In genomic region chr4:114542136-114542535, GRCm38 (mm10) we compare ENCODE assay signal across 30 mouse cellular contexts.
A peak's percentile ranks its signal among the peaks of the same experiment; 100 is the strongest.
DNase-seq lines count a peak whose midpoint lies in the region; ATAC-seq and TF ChIP-seq lines count a peak whose summit lies in the region.
"Had no signal": no experiment of that assay in that cellular context is flagged by ENCODE, and none has a peak within 500 bp of the region (broad histone marks: within the 10 kb centered on the region; RNA-seq: fewer than 3 reads in every experiment).

No protein-coding gene starts in this region.

- H3K36me3 ChIP-seq in kidney, adult 2 months (ENCODE audit: control insufficient read depth, insufficient read depth, low read length), result no peaks in the 10 kb centered on the region
- H3K36me3 ChIP-seq in embryonic facial prominence, embryonic 14.5 days (ENCODE audit: control insufficient read depth, insufficient read depth, low read length), result no peaks in the 10 kb centered on the region
- H3K36me3 ChIP-seq: forebrain, embryonic 15.5 days; heart, embryonic 12.5 days; hindbrain, embryonic 15.5 days; kidney, embryonic 15.5 days; limb, embryonic 13.5 days; lung, embryonic 15.5 days; midbrain, embryonic 12.5 days; neural tube, embryonic 12.5 days; stomach, embryonic 15.5 days had no signal

- DNase-seq in kidney, adult 2 months, result peak; percentile 57
- DNase-seq in kidney, postnatal 14 days, result no peak
- peak; percentile 8 for DNase-seq in 3T3-L1 (ENCODE audit: low read depth, low spot score)
- DNase-seq in Muller cell, postnatal 12 days (ENCODE audit: inconsistent ontology term), result peak; percentile 37
- peak; percentile 51 for DNase-seq in embryonic facial prominence, embryonic 14.5 days (ENCODE audit: low spot score)
- DNase-seq in thymus, postnatal 36 days, result no peak
- DNase-seq: adrenal gland, postnatal 25 days; cerebellum, adult 11-12 months; cerebellum, adult 9-11 months; embryo, embryonic 11 days; gastrocnemius, adult 2 months; gastrocnemius, postnatal 36 days; heart, postnatal 4 days; kidney, postnatal 4 days; right cerebral cortex, postnatal 14 days; thymus, adult 18-20 months; thymus, postnatal 4 days had no signal

- WGBS in kidney, adult 2 months, result 34% methylated on average over 4 of the region's 4 CpGs
- WGBS in embryonic facial prominence, embryonic 14.5 days, result 36% methylated on average over 4 of the region's 4 CpGs

- no peak for TF ChIP-seq POLR2A in kidney, adult 2 months (IDR thresholded peaks at IDR 0.05; ENCODE audit: low read depth, low read length)

- H3K27me3 ChIP-seq in kidney, adult 2 months (replicated peaks; ENCODE audit: control insufficient read depth, insufficient read depth, low read length), result no peaks in the 10 kb centered on the region
- no peaks in the 10 kb centered on the region for H3K27me3 ChIP-seq in embryonic facial prominence, embryonic 14.5 days (replicated peaks; ENCODE audit: control insufficient read depth, insufficient read depth, low read length)
- H3K27me3 ChIP-seq: forebrain, embryonic 15.5 days; hindbrain, embryonic 15.5 days; kidney, embryonic 15.5 days; lung, embryonic 15.5 days; midbrain, embryonic 12.5 days; neural tube, embryonic 12.5 days; stomach, embryonic 15.5 days had no signal

- no peak for TF ChIP-seq CTCF in kidney, adult 2 months (conservative IDR thresholded peaks at IDR 0.05; ENCODE audit: insufficient read depth, insufficient read length, low read depth, low read length)

- H3K4me3 ChIP-seq in kidney, adult 2 months (ENCODE audit: insufficient read depth, low read depth, low read length), result no peak overlapping the region
- H3K4me3 ChIP-seq in embryonic facial prominence, embryonic 14.5 days (ENCODE audit: low read depth, low read length), result no peak overlapping the region
- H3K4me3 ChIP-seq: forebrain, embryonic 15.5 days; gastrocnemius, adult 2 months; heart, embryonic 12.5 days; hindbrain, embryonic 15.5 days; kidney, embryonic 15.5 days; limb, embryonic 13.5 days; lung, embryonic 15.5 days; midbrain, embryonic 12.5 days; myocyte; neural tube, embryonic 12.5 days; stomach, embryonic 15.5 days had no signal

- no peak overlapping the region for H3K4me2 ChIP-seq in embryonic facial prominence, embryonic 14.5 days (ENCODE audit: low read depth, low read length)
- H3K4me2 ChIP-seq: forebrain, embryonic 15.5 days; heart, embryonic 12.5 days; hindbrain, embryonic 15.5 days; kidney, embryonic 15.5 days; limb, embryonic 13.5 days; liver, embryonic 11.5 days; lung, embryonic 15.5 days; midbrain, embryonic 12.5 days; neural tube, embryonic 12.5 days; stomach, embryonic 15.5 days had no signal

- peaks cover 24% of the 10 kb centered on the region for H3K4me1 ChIP-seq in kidney, adult 2 months (ENCODE audit: control insufficient read depth, insufficient read depth, low read length)
- no peaks in the 10 kb centered on the region; the same call in 1 of the 2 replicates for H3K4me1 ChIP-seq in embryonic facial prominence, embryonic 14.5 days (ENCODE audit: control insufficient read depth, insufficient read depth, low read length)
- H3K4me1 ChIP-seq: forebrain, embryonic 15.5 days; heart, embryonic 12.5 days; hindbrain, embryonic 15.5 days; midbrain, embryonic 12.5 days; neural tube, embryonic 12.5 days; stomach, embryonic 15.5 days had no signal

- H3K9me3 ChIP-seq in embryonic facial prominence, embryonic 14.5 days (ENCODE audit: control insufficient read depth, low read length), result no peaks in the 10 kb centered on the region
- H3K9me3 ChIP-seq: forebrain, embryonic 15.5 days; heart, embryonic 12.5 days; hindbrain, embryonic 15.5 days; kidney, embryonic 15.5 days; limb, embryonic 13.5 days; lung, embryonic 15.5 days; midbrain, embryonic 12.5 days; neural tube, embryonic 12.5 days; stomach, embryonic 15.5 days had no signal

- H3K27ac ChIP-seq in kidney, adult 2 months (ENCODE audit: insufficient read depth, low read depth, low read length), result no peak overlapping the region
- no peak overlapping the region for H3K27ac ChIP-seq in embryonic facial prominence, embryonic 14.5 days (replicated peaks; ENCODE audit: low read depth, low read length)
- H3K27ac ChIP-seq: forebrain, embryonic 15.5 days; gastrocnemius, adult 2 months; hindbrain, embryonic 15.5 days; kidney, embryonic 15.5 days; limb, embryonic 13.5 days; lung, embryonic 15.5 days; midbrain, embryonic 12.5 days; neural tube, embryonic 12.5 days; stomach, embryonic 15.5 days had no signal

- no peak overlapping the region for H3K9ac ChIP-seq in embryonic facial prominence, embryonic 14.5 days (ENCODE audit: low read depth, low read length)
- H3K9ac ChIP-seq: forebrain, embryonic 15.5 days; heart, embryonic 12.5 days; hindbrain, embryonic 15.5 days; kidney, embryonic 15.5 days; limb, embryonic 13.5 days; lung, embryonic 15.5 days; midbrain, embryonic 12.5 days; neural tube, embryonic 12.5 days; stomach, embryonic 15.5 days had no signal

- 0 out of 2 replicates have a peak, but pooled peaks have one; percentile 53 for ATAC-seq in embryonic facial prominence, embryonic 14.5 days (ENCODE audit: low read depth)
- no peak for ATAC-seq in megakaryocyte-erythroid progenitor cell, adult 5-6 weeks (replicated peaks; ENCODE audit: low FRiP score, low TSS enrichment, poor library complexity, severe bottlenecking)
- ATAC-seq: forebrain, embryonic 15.5 days; inflammation-experienced regulatory T-cells, adult 6 months had no signal

Comparison
In these comparisons a context has a peak if more than half of its experiments do, and no peak if none do; other contexts are left out.
1. DNase-seq: peak in kidney, adult 2 months (single experiment), 3T3-L1 (single experiment), Muller cell, postnatal 12 days (single experiment) and embryonic facial prominence, embryonic 14.5 days (single experiment); none in kidney, postnatal 14 days (single experiment) and thymus, postnatal 36 days (0 of 2).